Mouse (Mus musculus): ENCODE measurements around the gene Spo11.

DNA sequence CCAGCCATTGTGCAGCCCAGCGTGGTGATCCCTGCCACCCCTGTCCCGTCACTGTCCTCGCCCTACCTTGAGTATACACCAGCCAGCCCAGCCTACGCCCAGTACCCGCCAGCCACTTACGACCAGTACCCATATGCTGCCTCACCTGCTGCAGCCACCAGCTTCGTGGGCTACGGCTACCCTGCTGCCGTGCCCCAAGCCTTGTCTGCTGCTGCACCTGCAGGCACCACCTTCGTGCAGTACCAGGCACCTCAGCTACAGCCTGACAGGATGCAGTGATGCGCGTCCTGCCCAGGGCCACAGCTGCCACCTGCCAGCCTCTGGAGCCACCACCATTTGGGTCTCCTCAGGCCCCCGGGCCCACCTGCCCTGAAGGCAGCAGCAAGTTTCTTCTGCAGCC, 56.0 kb downstream of the Spo11 start:
- TF ChIP-seq POLR2A (IDR thresholded peaks at IDR 0.05; ENCODE audit: low read depth, low read length) (no peak), CTCF (IDR thresholded peaks at IDR 0.05; ENCODE audit: borderline replicate concordance, insufficient read depth, low read length) (no peak)
